Mouse (Mus musculus) MEL (cell line): ENCODE results near the gene Six4.

Experiments used
- ETS1 ChIP-seq: IDR thresholded peaks from 2 replicates; pipeline ENCODE4 v1.6.1; 2012; ENCODE audit warnings: low read depth, mild to moderate bottlenecking, inconsistent platforms, low read length, improper control_type of control experiment, moderate library complexity
- MAFK ChIP-seq: IDR thresholded peaks from 2 replicates; pipeline ENCODE4 v1.6.1; 2011; ENCODE audit warnings: low read depth, mild to moderate bottlenecking, low read length, improper control_type of control experiment, borderline replicate concordance
- MAZ ChIP-seq: IDR thresholded peaks from 2 replicates; pipeline ENCODE4 v1.6.1; 2012; ENCODE audit warnings: low read depth, mild to moderate bottlenecking, inconsistent platforms, low read length, improper control_type of control experiment
- POLR2AphosphoS2 ChIP-seq: IDR thresholded peaks from 2 replicates; pipeline ENCODE4 v1.6.1; 2011; ENCODE audit warnings: low read length, improper control_type of control experiment
- RAD21 ChIP-seq: IDR thresholded peaks from 2 replicates; pipeline ENCODE4 v1.6.1; 2011; ENCODE audit warnings: mild to moderate bottlenecking, low read depth, low read length, improper control_type of control experiment
- ZKSCAN1 ChIP-seq: IDR thresholded peaks from 2 replicates; pipeline ENCODE4 v1.6.1; 2012; ENCODE audit warnings: low read depth, mild to moderate bottlenecking, inconsistent platforms, low read length, improper control_type of control experiment, moderate library complexity
- ZNF384 ChIP-seq: IDR thresholded peaks from 2 replicates; pipeline ENCODE4 v1.6.1; 2012; ENCODE audit warnings: low read depth, mild to moderate bottlenecking, inconsistent platforms, low read length, improper control_type of control experiment

GRCm38 (mm10) chr12:73147236-73147635 is 34.0 kb upstream of the Six4 start:
- TF ChIP-seq MAZ = no peak
- TF ChIP-seq ZNF384 = no peak
- TF ChIP-seq POLR2AphosphoS2 = no peak
- no peak for TF ChIP-seq RAD21
- TF ChIP-seq ZKSCAN1 = no peak
- TF ChIP-seq MAFK = no peak
- TF ChIP-seq ETS1 = no peak
